Mouse (Mus musculus) olfactory bulb, adult 2 months (tissue): ENCODE data around the gene Fktn.

Source experiments
- CTCF ChIP-seq: fragments of 200-500 bp; IDR thresholded peaks from 2 replicates; pipeline ENCODE4 v1.5.1; 2012; ENCODE audit warnings: low read depth, mild to moderate bottlenecking, low read length, moderate library complexity; ENCODE audit not compliant: insufficient read depth
- POLR2A ChIP-seq: fragments of 200-500 bp; IDR thresholded peaks from 2 replicates; pipeline ENCODE4 v1.6.1; 2012; ENCODE audit warnings: mild to moderate bottlenecking, low read depth, low read length, moderate library complexity; ENCODE audit not compliant: insufficient read depth

GRCm38 (mm10) chr4:53826641-53827248 lies 112.9 kb downstream of the Fktn start:
- TF ChIP-seq CTCF = no peak
- TF ChIP-seq POLR2A = no peak
